Mouse (Mus musculus) lung, adult 2 months (tissue): ENCODE data around the gene Asic2. TPM values are rescaled to one million over a fixed set of nuclear protein-coding genes. Genes with fewer than 3 reads are reported as not detected.

ENCODE experiments used
- DNase-seq: peaks from one replicate; pipeline ENCODE4 v3.0.0; 2022
- H3K4me1 ChIP-seq: fragments of 200-500 bp; 2 replicates; pipeline ENCODE4 v1.6.1; 2011; ENCODE audit warnings: low read length; ENCODE audit not compliant: control insufficient read depth, insufficient read depth
- H3K4me3 ChIP-seq: fragments of 200-500 bp; replicated peaks from 2 replicates; pipeline ENCODE3; 2011; ENCODE audit warnings: low read depth, mild to moderate bottlenecking, control low read depth, low read length; ENCODE audit errors: extremely low read depth
- CTCF ChIP-seq: fragments of 200-500 bp; IDR thresholded peaks from 2 replicates; pipeline ENCODE4 v1.5.1; 2011; ENCODE audit warnings: mild to moderate bottlenecking, low read length, control low read depth; ENCODE audit not compliant: insufficient read depth
- POLR2A ChIP-seq: fragments of 200-500 bp; IDR thresholded peaks from 2 replicates; pipeline ENCODE4 v1.6.1; 2011; ENCODE audit warnings: low read depth, mild to moderate bottlenecking, control low read depth, low read length, borderline replicate concordance; ENCODE audit errors: extremely low read depth
- WGBS: fragments of 180-500 bp; shearing (Covaris S2); methylation state at CpG from one replicate; pipeline ENCODE4 v1.1.7; 2018; 5-methylcytosine and 5-hydroxymethylcytosine counted together
- polyA plus RNA-seq: library from polyadenylated mRNA; depleted of rRNA; stranded (reverse); fragments of >200 nt; gene quantifications from 2 replicates; pipeline ENCODE4 v1.2.3, GENCODE M21; 2012

The Asic2 gene
- polyA plus RNA-seq, 1 experiment = 0.04 TPM

GRCm38 (mm10) chr11:80858065-80858464, 1110.2 kb downstream of the Asic2 start, which contains the start of gene Spaca3:
Gene Spaca3, plus strand, starts transcription at chr11:80858365.
- TF ChIP-seq CTCF (no peak), POLR2A (no peak)
- 62% methylated on average over 10 of the region's 10 CpGs for WGBS
- H3K4me1 ChIP-seq = no peaks in the 10 kb centered on the region
- DNase-seq = no peak
- no peak within 1 kb of the TSS for H3K4me3 ChIP-seq

GRCm38 (mm10) chr11:80856827-80857226, 1111.4 kb downstream of the Asic2 start:
- TF ChIP-seq POLR2A = no peak
- TF ChIP-seq CTCF = no peak
- no peak overlapping the region for H3K4me3 ChIP-seq
- DNase-seq = no peak
- H3K4me1 ChIP-seq = peaks cover 3% of the 10 kb centered on the region; the same call in 1 of the 2 replicates
- WGBS = 57% methylated on average over 2 of the region's 2 CpGs

GRCm38 (mm10) chr11:80854908-80855307, 1113.3 kb downstream of the Asic2 start:
- no peak for DNase-seq
- Histone ChIP-seq H3K4me1 (peaks cover 3% of the 10 kb centered on the region; the same call in 1 of the 2 replicates), H3K4me3 (no peak overlapping the region)
- 55% methylated on average over 7 of the region's 7 CpGs for WGBS
- no peak for TF ChIP-seq CTCF
- TF ChIP-seq POLR2A = no peak

- Histone ChIP-seq H3K4me1 (peaks cover 3% of the 10 kb centered on the region; the same call in 1 of the 2 replicates), H3K4me3 (no peak overlapping the region)
- WGBS = 83% methylated on average over 11 of the region's 11 CpGs
- no peak for DNase-seq
- no peak for TF ChIP-seq POLR2A
- no peak for TF ChIP-seq CTCF
Measured at GRCm38 (mm10) chr11:80854430-80854829, 1113.8 kb downstream of the Asic2 start.

DNA sequence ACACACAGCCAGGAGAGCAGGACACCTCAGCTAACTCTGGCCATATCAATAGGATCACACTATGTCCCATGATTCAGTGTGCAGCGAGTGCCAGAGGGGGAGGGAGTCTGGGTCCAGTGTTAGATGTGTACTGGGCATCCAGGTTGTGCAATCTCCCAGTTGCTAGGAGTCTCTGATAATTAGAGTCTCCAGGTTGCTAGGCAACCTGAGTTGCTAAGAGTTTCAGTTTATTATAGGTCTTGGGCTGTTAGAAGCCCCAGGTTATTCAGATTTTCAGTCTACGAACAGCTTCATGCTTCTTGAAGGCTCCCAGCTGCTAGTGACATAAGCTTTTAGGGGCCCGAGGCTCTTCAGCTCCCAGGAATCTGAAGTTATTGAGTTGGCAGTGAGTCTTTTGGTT, 1115.2 kb downstream of the Asic2 start:
- no peak overlapping the region for H3K4me3 ChIP-seq
- H3K4me1 ChIP-seq = peaks cover 3% of the 10 kb centered on the region; the same call in 1 of the 2 replicates
- 24% methylated on average over 3 of the region's 3 CpGs for WGBS
- DNase-seq = no peak
- TF ChIP-seq POLR2A (no peak), CTCF (no peak)

GRCm38 (mm10) chr11:80851859-80852258, 1116.4 kb downstream of the Asic2 start:
- peak; percentile 32; the same call in 1 of the 2 replicates for TF ChIP-seq CTCF
- TF ChIP-seq POLR2A = no peak
- H3K4me3 ChIP-seq = no peak overlapping the region
- 43% methylated on average over 5 of the region's 5 CpGs for WGBS
- H3K4me1 ChIP-seq = peaks cover 3% of the 10 kb centered on the region; the same call in 1 of the 2 replicates
- no peak for DNase-seq

- H3K4me3 ChIP-seq = no peak overlapping the region
- whole genome bisulfite sequencing = 59% methylated on average over 5 of the region's 5 CpGs
- no peak for DNase-seq
- H3K4me1 ChIP-seq = peaks cover 3% of the 10 kb centered on the region; the same call in 1 of the 2 replicates
- TF ChIP-seq CTCF (no peak), POLR2A (no peak)
Measured at GRCm38 (mm10) chr11:80848131-80848530, 1120.1 kb downstream of the Asic2 start.

- TF ChIP-seq POLR2A = no peak
- TF ChIP-seq CTCF = no peak
- H3K4me3 ChIP-seq = no peak overlapping the region
- H3K4me1 ChIP-seq = no peaks in the 10 kb centered on the region
- DNase-seq = no peak
- 24% methylated on average over 3 of the region's 3 CpGs for WGBS
Measured at GRCm38 (mm10) chr11:80846115-80846514, 1122.1 kb downstream of the Asic2 start.

GRCm38 (mm10) chr11:80845486-80845885, 1122.8 kb downstream of the Asic2 start:
- no peak for DNase-seq
- WGBS = 31% methylated on average over 7 of the region's 7 CpGs
- Histone ChIP-seq H3K4me1 (no peaks in the 10 kb centered on the region), H3K4me3 (no peak overlapping the region)
- no peak for TF ChIP-seq CTCF
- TF ChIP-seq POLR2A = no peak

DNA sequence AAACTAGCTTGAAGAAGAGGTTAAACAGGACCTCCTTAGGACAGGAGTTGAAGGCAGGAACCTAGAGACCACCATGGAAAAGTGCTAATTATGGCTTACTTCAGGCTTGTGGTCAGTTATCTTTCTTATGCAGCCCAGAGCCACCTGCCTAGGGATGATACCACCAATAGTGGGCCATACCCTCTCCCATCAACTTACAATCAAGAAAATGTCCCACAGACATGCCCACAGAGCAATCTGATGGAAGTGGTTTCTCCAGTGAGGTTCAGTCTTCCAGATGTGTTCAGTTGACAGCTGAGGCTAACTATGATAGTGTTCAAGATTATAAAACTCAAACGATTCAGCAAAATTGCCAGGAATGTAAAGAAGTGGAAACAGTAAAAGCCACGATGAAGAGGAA, 1124.8 kb downstream of the Asic2 start:
- Histone ChIP-seq H3K4me1 (no peaks in the 10 kb centered on the region), H3K4me3 (no peak overlapping the region)
- no peak for DNase-seq
- no peak for TF ChIP-seq CTCF
- TF ChIP-seq POLR2A = no peak
- 61% methylated on average over 2 of the region's 2 CpGs for WGBS

GRCm38 (mm10) chr11:80838724-80839123, 1129.5 kb downstream of the Asic2 start:
- 87% methylated on average over 1 of the region's 1 CpGs for WGBS
- no peak for TF ChIP-seq CTCF
- TF ChIP-seq POLR2A = no peak
- DNase-seq = no peak
- no peak overlapping the region for H3K4me3 ChIP-seq
- H3K4me1 ChIP-seq = no peaks in the 10 kb centered on the region
